Mouse (Mus musculus): ENCODE measurements at regions not wholly inside any gene's neighbourhood (a gene's known extent, or its start where the extent isn't known, plus 50 kb on each side); places are given as distances from the start of the nearest gene placed in this dataset.

DNA sequence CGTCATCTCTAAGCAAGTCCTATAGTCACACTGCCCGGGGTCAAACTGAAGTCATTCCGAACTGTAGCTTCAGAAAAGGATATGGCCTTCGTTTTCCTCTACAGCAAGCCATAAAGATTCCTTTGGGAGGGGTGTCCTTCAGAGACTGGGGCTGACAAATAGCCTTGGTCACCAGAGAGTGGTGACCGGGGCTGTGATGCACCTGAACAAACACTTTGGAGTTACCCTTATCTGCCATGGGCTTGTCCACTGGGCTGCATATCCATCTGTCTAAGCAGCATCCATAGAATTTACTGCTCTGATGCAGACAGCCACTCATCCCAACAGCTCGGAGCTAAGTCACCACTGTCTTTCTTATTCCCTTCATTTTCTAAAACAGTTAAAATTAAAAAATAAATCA is 120.4 kb downstream of the Tex36 start:
- Histone ChIP-seq H3K4me1 (replicated peaks; ENCODE audit: control insufficient read depth in 2 of 2, insufficient read depth in 2 of 2, low read length in 1 of 2) (no peaks in the 10 kb centered on the region), H3K36me3 (replicated peaks; ENCODE audit: control insufficient read depth, insufficient read depth, low read depth) (no peaks in the 10 kb centered on the region), H3K9ac (replicated peaks) (no peak overlapping the region), H3K4me3 (ENCODE audit: insufficient read depth in 1 of 2, low read depth in 2 of 2, low read length in 2 of 2) (no peak overlapping the region), H3K4me2 (ENCODE audit: low read depth) (no peak overlapping the region), H3K27ac (no peak overlapping the region), H3K27me3 (ENCODE audit: control insufficient read depth, insufficient read depth, low read length) (no peaks in the 10 kb centered on the region), H3K9me3 (ENCODE audit: control insufficient read depth, low read length) (no peaks in the 10 kb centered on the region)
- TF ChIP-seq EP300 (IDR thresholded peaks at IDR 0.05; ENCODE audit: low read depth): no peak
- no peak for TF ChIP-seq CTCF (IDR thresholded peaks at IDR 0.05; ENCODE audit: low read depth)
- no peak for ATAC-seq (ENCODE audit: insufficient read depth)
- DNase-seq (ENCODE audit: low read depth in 3 of 3, low spot score in 3 of 3): no peak
- WGBS (ENCODE audit: insufficient replicate concordance): 45% methylated on average over 6 of the region's 6 CpGs

GRCm38 (mm10) chr7:133479679-133480078 is 122.3 kb downstream of the Tex36 start:
- Histone ChIP-seq H3K9ac (replicated peaks) (no peak overlapping the region), H3K4me3 (ENCODE audit: insufficient read depth in 1 of 2, low read depth in 2 of 2, low read length in 2 of 2) (no peak overlapping the region), H3K4me1 (replicated peaks; ENCODE audit: control insufficient read depth in 2 of 2, insufficient read depth in 2 of 2, low read length in 1 of 2) (no peaks in the 10 kb centered on the region), H3K9me3 (ENCODE audit: control insufficient read depth, low read length) (no peaks in the 10 kb centered on the region), H3K27me3 (ENCODE audit: control insufficient read depth, insufficient read depth, low read length) (no peaks in the 10 kb centered on the region), H3K36me3 (replicated peaks; ENCODE audit: control insufficient read depth, insufficient read depth, low read depth) (no peaks in the 10 kb centered on the region), H3K27ac (no peak overlapping the region), H3K4me2 (ENCODE audit: low read depth) (no peak overlapping the region)
- DNase-seq (ENCODE audit: low read depth in 3 of 3, low spot score in 3 of 3) (no peak), ATAC-seq (ENCODE audit: insufficient read depth) (no peak)
- 62% methylated on average over 7 of the region's 7 CpGs for WGBS (ENCODE audit: insufficient replicate concordance)
- no peak for TF ChIP-seq EP300 (IDR thresholded peaks at IDR 0.05; ENCODE audit: low read depth)
- TF ChIP-seq CTCF (IDR thresholded peaks at IDR 0.05; ENCODE audit: low read depth): no peak

DNA sequence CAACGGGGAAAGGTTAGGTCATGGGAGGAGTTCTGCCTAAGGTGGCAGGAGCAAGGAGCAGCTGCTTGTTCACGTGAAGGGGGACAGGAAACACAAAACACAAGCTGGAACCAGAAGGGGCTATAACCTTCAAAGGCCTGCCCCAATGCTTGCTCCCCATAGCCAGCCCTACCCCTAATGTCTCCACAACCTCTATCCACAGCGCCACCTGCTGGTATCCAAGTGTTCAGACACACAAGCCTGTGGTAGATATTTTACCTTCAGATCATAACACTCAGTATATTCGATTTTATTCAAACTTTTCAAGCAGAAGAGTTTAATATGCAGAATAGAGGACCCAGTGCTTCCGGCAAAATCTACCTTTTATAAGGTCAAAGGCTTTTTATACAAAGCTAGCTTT is 124.0 kb downstream of the Tex36 start:
- 63% methylated on average over 5 of the region's 5 CpGs for WGBS (ENCODE audit: insufficient replicate concordance)

DNA sequence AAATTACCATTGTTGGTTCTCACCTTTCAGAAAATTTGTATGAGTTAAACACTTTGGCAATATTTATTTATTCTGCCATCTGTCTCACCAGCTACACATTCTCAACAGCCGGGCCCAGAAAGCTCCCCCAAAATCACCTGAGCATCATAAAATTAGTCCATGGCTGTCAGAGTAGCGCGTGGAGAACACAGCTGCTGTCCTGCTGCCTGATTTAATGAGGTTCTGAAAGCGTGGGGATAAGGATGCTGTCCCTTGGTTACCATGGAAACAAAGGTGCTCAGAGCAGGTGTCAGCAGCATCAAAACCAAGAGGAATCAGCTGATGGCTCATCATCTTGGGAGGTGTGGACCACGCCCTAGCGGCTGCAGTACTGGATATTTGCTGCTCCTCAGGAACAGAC is 124.7 kb downstream of the Tex36 start:
- H3K4me1 ChIP-seq (replicated peaks; ENCODE audit: control insufficient read depth in 2 of 2, insufficient read depth in 2 of 2, low read length in 1 of 2): no peaks in the 10 kb centered on the region
- no peak for DNase-seq (ENCODE audit: low read depth in 3 of 3, low spot score in 3 of 3)

More for the DNA sequence above, 124.0 kb downstream of the Tex36 start:
- H3K9ac ChIP-seq (replicated peaks): no peak overlapping the region
- no peak for ATAC-seq (ENCODE audit: insufficient read depth)
- TF ChIP-seq EP300 (IDR thresholded peaks at IDR 0.05; ENCODE audit: low read depth) (no peak), CTCF (IDR thresholded peaks at IDR 0.05; ENCODE audit: low read depth) (peak; percentile 54)
- no peak overlapping the region for H3K4me2 ChIP-seq (ENCODE audit: low read depth)
- no peaks in the 10 kb centered on the region for H3K9me3 ChIP-seq (ENCODE audit: control insufficient read depth, low read length)
- H3K27ac ChIP-seq: no peak overlapping the region
- H3K36me3 ChIP-seq (replicated peaks; ENCODE audit: control insufficient read depth, insufficient read depth, low read depth): no peaks in the 10 kb centered on the region
- no peaks in the 10 kb centered on the region for H3K27me3 ChIP-seq (ENCODE audit: control insufficient read depth, insufficient read depth, low read length)
- peak in 1 of 3 experiments; percentile 9 for DNase-seq (ENCODE audit: low read depth in 3 of 3, low spot score in 3 of 3)
- H3K4me3 ChIP-seq (ENCODE audit: insufficient read depth in 1 of 2, low read depth in 2 of 2, low read length in 2 of 2): no peak overlapping the region
- no peaks in the 10 kb centered on the region for H3K4me1 ChIP-seq (replicated peaks; ENCODE audit: control insufficient read depth in 2 of 2, insufficient read depth in 2 of 2, low read length in 1 of 2)

GRCm38 (mm10) chr7:133471706-133472105 is 130.3 kb downstream of the Tex36 start:
- ATAC-seq (ENCODE audit: insufficient read depth): no peak

More for the DNA sequence above, 124.7 kb downstream of the Tex36 start:
- Histone ChIP-seq H3K36me3 (replicated peaks; ENCODE audit: control insufficient read depth, insufficient read depth, low read depth) (no peaks in the 10 kb centered on the region), H3K9me3 (ENCODE audit: control insufficient read depth, low read length) (no peaks in the 10 kb centered on the region), H3K4me2 (ENCODE audit: low read depth) (no peak overlapping the region), H3K4me3 (ENCODE audit: insufficient read depth in 1 of 2, low read depth in 2 of 2, low read length in 2 of 2) (no peak overlapping the region), H3K9ac (replicated peaks) (no peak overlapping the region), H3K27ac (no peak overlapping the region), H3K27me3 (ENCODE audit: control insufficient read depth, insufficient read depth, low read length) (no peaks in the 10 kb centered on the region)
- TF ChIP-seq CTCF (IDR thresholded peaks at IDR 0.05; ENCODE audit: low read depth) (no peak), EP300 (IDR thresholded peaks at IDR 0.05; ENCODE audit: low read depth) (no peak)
- no peak for ATAC-seq (ENCODE audit: insufficient read depth)
- WGBS (ENCODE audit: insufficient replicate concordance): 72% methylated on average over 6 of the region's 6 CpGs

More at GRCm38 (mm10) chr7:133471706-133472105, 130.3 kb downstream of the Tex36 start:
- Histone ChIP-seq H3K4me3 (ENCODE audit: insufficient read depth in 1 of 2, low read depth in 2 of 2, low read length in 2 of 2) (no peak overlapping the region), H3K9me3 (ENCODE audit: control insufficient read depth, low read length) (no peaks in the 10 kb centered on the region), H3K27ac (no peak overlapping the region), H3K4me1 (replicated peaks; ENCODE audit: control insufficient read depth in 2 of 2, insufficient read depth in 2 of 2, low read length in 1 of 2) (no peaks in the 10 kb centered on the region), H3K27me3 (ENCODE audit: control insufficient read depth, insufficient read depth, low read length) (no peaks in the 10 kb centered on the region), H3K36me3 (replicated peaks; ENCODE audit: control insufficient read depth, insufficient read depth, low read depth) (no peaks in the 10 kb centered on the region), H3K4me2 (ENCODE audit: low read depth) (no peak overlapping the region), H3K9ac (replicated peaks) (no peak overlapping the region)
- TF ChIP-seq CTCF (IDR thresholded peaks at IDR 0.05; ENCODE audit: low read depth): no peak
- no peak for TF ChIP-seq EP300 (IDR thresholded peaks at IDR 0.05; ENCODE audit: low read depth)
- 69% methylated on average over 5 of the region's 5 CpGs for WGBS (ENCODE audit: insufficient replicate concordance)
- no peak for DNase-seq (ENCODE audit: low read depth in 3 of 3, low spot score in 3 of 3)
